Mouse (Mus musculus) CD4-positive naive resting alpha-beta T cell, adult 76 days (primary cell): ENCODE data around the gene Polr2a. TPM values are rescaled to one million over a fixed set of nuclear protein-coding genes. Genes with fewer than 3 reads are reported as not detected.

Experiments used
- total RNA-seq: library from RNA; stranded (reverse); gene quantifications from one replicate; pipeline ENCODE4 v1.2.4, GENCODE M21; 2023

Gene Polr2a
- total RNA-seq: 169 TPM

DNA sequence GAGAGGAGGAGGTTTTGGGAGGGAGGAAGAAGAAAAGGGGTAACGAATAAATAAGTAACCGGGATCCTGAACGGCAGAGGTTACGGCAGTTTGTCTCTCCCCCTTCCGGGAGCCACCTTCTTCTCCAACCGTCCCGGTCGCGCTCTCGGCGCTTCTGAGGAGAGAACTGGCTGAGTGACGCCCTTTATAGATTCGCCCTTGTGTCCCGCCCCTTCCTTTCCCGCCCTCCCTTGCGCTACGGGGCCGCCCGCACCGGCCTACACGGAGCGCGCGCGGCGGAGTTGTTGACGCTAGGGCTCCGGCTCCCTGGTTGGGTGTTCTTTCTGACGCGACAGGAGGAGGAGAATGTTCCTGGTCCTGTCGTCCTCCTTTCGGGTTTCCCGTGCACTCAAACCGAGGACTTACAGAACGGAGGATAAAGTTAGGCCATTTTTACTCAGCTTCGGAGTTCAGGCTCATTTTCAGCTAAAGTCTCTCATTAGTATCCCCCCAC lies at the start of gene Polr2a:
Gene Polr2a, minus strand, starts transcription at position 160 of the 493 bp plus-strand sequence.

DNA sequence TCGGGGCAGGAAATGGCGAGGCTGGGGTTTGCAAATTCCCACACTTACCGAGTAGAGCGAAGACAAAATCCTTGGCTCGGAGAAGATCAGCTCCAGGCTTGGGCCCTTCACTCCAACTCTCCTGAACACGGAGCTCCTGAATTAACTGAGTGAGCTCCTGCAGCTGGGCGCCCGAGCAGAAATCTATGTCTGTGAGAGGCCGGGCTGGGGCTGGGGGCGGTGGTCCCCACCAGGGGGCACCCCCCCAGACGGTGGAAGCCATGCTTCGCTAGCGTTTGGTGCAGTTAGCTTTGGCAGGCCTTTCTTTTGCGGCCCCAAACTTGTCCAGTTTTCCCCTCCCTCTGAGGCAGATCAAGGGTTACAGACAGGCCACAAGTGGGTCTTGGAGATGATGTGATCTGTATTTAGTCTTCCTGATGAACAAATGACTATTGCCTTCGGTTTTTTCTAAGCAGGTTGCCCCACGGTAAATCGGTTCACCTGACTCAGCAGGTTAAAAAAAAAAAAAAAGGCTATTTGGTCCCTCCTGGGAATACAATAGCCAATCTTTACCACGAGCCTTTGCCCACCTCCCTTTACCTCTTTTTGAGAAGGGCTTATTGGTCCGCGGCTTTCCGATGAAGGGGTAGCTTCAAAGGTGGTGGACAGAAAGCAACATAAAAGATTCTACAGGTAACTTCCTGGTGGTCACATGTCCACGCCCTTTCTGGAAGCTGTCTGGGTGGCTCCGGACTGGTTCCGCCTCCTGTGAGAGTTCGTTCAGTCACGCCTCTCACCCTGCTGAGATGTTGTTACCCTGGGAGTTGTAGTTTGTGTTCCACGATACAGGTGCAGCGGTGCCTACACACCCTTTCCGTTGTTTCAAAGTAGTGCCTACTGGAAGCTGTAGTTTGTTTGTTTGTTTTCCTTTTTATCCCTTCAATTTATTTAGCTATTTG lies 46.8 kb upstream of the Polr2a start, which contains the start of gene Tmem102:
Gene Tmem102, minus strand, starts transcription at position 653 of the 938 bp plus-strand sequence.

DNA sequence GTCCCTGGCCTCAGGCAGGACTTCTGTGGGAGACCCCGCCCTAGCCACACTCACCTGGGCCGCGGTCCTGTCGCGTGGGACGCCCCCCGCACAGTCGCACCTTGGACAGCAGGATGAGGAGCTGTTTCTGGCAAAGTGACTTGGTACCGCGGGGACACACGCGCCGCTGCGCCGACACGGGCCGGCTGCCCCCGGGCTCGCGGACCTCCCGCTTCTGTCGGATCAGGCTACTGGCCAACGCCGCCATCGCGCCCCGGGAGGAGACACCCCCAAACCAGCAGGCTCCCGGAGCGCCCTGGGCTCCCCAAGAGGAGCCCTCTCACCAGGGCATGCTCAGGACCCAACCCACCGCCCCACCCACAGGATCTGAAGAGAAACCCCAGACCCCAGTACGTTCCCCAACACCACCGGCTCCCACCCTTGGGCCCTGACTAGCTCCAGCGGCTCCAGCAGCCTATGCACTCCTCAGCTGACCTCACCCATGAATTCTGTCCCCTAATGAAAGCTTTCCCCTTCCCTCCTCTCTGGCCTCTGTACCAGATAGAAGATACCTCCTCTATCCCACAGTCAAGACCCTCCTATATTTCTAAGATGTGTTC lies 43.0 kb upstream of the Polr2a start, which contains the start of gene Fgf11:
Gene Fgf11, minus strand, starts transcription at position 479 of the 599 bp plus-strand sequence.

DNA sequence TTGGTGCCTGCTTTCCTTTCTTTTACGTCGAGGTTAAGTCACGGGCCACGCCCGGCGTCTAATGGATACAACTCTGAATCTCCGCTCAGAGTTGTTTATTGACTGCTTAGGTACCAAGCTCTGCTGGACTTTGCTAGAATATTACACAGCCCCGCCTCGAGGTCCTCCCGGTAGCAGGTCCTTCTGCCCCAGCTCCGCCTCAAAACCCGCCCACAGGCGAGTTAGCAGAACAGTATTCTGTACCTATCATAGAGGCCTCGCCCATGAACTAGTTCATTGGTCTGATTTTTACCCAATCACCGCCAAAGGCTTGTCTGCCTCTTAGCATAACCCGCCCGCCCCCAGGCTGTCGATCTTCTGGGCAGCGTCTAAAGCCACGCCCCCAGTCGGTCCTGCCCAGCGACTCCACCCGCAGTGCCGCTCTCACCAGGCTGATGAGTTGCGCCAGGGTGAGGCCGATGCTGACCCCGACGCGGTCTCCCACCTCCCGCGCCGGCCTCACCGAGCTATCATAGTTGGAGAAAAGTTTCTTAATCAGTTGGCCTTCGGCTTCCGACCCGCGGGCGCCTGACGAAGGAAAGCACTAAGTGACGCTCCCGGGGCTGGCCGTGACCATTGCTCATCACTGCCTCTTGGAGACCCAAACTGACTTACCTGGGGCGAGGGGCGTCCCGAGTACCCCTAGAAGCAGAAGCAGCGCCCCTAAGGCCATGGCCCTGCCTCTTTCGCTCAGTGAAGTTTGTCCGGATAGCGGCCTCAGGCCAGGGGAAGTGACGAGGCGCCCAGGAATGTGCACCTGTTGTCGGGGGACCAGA lies 36.9 kb upstream of the Polr2a start, which contains the start of gene Chrnb1:
Gene Chrnb1, minus strand, starts transcription at position 776 of the 815 bp plus-strand sequence.

DNA sequence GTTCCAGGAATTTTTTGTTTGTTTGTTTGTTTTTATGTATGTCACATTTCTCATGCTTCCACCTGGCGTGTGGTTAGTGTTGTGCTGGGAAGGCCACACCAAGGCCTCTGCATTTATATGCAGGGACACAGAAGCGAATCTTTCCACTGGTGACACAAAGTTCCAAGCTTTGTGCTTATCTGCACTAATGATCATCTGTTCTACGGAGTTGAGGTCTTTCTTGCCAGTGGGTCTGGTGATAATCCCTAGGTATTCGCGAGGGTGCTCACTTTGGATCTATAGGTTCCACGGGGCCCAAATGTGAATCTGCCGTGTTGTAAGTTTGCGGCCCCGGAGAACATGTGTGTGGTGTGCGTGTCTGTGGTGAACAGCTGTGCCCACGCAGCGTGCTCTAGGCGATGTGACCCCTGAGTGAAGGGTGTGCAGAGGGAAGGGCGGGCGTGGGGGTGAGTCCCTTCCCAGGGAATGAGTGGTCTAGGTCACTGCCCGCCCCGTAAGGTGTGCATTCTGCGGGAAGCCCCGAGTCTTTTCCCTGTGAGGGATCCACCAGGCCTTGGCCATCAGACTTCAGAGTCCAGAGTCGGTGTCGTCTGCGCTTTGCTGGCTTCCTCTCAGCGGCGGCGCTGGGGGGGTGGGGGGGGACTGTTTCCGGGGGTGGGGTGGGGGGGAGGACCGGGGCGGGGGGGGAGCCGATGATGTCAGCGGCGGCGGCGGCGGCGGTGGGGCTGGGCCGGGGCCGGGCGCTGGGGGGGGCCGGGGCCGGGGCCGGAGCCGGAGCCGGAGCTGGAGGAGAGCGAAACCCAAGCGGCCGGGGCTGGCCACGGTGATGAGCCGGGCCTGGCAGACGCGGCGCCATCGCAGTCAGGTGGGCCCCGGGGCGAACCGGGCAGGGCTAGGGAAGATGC lies 7.0 kb upstream of the Polr2a start, which contains the start of gene Zbtb4:
Gene Zbtb4, plus strand, starts transcription at position 692 of the 905 bp plus-strand sequence.

DNA sequence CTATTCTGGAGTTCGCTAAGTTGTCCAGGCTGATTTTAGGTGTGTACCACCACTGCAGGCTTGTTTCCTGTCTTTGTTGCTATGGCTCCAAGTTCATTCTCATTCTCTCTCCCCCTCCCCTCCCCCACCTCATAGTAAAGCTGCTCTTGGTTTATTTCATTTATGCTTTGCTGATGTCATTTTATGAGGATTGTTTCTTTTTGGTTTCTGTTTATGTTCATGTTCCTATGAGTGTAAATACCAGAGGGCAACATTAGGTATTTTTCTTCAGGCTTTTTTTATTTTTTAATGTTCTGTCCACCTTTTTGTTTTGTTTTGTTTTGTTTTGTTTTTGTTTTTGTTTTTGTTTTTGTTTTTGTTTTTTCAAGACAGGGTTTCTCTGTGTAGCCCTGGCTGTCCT lies 3.4 kb upstream of the Polr2a start, which contains the start of gene Slc35g3:
Gene Slc35g3, minus strand, starts transcription at position 101 of the 400 bp plus-strand sequence.

DNA sequence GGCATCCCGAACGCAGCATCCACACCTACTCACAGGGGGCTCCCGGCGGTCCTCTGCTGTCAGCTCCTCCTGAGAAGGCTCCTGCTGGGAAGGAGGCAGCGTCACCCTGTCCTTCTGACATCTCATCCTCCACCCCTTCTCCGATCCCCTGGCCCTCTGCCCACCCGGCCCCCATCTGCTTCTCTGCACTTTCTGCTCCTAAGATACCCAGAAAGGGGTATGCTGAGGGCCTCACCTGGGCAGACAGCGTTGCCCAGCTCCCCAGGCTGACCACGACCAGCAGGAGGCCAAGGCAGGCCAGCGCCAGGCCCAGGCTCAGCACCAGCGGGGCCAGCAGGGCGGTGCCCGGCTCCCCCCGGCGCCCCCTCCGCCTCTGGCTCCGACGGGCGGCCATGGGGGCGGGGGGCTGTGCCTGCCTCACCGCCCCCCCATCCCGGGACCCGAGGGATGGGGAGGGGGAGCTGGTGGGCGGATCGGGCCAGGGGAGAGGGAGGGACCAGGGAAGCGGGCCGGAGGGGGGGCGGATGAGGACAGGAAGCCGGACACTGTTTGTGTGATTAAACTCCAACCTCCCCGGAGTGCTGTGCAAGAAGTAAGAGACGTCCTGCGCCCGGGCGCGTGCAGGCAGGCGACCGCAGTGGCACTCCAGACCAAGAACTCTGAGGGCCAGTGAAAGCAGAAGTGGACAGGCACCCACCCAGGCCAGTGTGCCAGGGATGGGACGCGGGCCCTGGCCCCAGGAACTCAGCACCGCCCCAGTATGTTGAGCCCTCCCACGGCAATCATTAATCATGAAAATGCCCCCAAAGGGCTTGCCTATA lies 62.9 kb downstream of the Polr2a start, which contains the start of the genes Tnfsf12 and Tnfsfm13:
Gene Tnfsf12, minus strand, starts transcription at position 489 of the 821 bp plus-strand sequence.
Gene Tnfsfm13, minus strand, starts transcription at position 738 of the 821 bp plus-strand sequence.

DNA sequence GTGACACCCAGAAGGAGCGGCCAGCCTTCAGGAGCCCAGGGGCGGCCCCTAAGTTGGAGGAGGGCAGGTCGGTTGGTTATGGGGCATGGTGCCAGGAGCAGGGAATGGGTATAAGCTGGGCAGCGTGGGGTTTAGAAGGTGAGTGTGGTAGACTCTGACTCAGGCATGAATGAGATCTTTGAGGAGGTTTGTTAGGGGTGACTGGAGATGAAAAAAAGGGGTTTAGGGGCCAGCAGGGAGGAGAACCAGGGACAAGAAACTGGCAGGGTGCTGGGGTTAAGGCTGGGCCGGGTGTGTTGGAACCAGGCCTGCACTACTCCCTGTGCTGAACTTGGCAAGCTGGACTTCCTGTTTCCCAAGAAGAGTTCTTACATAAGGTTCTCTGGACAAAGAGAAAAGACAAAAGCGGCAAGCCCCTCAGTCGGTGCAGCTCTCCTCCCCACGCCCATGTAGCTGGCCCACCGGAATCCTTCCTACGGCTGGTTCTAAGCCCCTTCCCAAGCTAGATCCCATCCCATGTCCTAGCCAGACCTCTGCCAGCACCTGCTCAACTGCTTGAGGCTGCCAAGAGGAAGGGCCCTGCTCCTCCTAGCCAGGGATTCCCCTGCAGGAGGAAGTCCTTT lies 72.8 kb downstream of the Polr2a start, which contains the start of gene Tnfsf13:
Gene Tnfsf13, minus strand, starts transcription at position 259 of the 623 bp plus-strand sequence.

Other genes with a start within 250 kb of the Polr2a start
- 0.59 TPM for gene Dnah2, start 209.5 kb downstream of the Polr2a start, total RNA-seq
- 0.23 TPM for gene Efnb3, start 198.4 kb downstream of the Polr2a start, total RNA-seq
- gene Wrap53, start 178.4 kb downstream of the Polr2a start, total RNA-seq: 7.5 TPM
- 112 TPM for gene Trp53, start 178.3 kb downstream of the Polr2a start, total RNA-seq
- gene Atp1b2, start 152.7 kb downstream of the Polr2a start, total RNA-seq: 0.91 TPM
- not detected for gene Shbg, start 140.7 kb downstream of the Polr2a start, total RNA-seq
- not detected for gene Sat2, start 136.6 kb downstream of the Polr2a start, total RNA-seq
- 64.1 TPM for gene Fxr2, start 125.6 kb downstream of the Polr2a start, total RNA-seq
- gene Sox15, start 103.3 kb downstream of the Polr2a start, total RNA-seq: 0.70 TPM
- gene Mpdu1, start 96.0 kb downstream of the Polr2a start, total RNA-seq: 70.5 TPM
- 9.1 TPM for gene Cd68, start 92.5 kb downstream of the Polr2a start, total RNA-seq
- gene Eif4a1, start 86.2 kb downstream of the Polr2a start, total RNA-seq: 715 TPM
- gene Senp3, start 76.6 kb downstream of the Polr2a start, total RNA-seq: 110 TPM
- not detected for gene Tnfsf13, start 72.9 kb downstream of the Polr2a start, total RNA-seq
- 0.76 TPM for gene Tnfsf12, start 62.8 kb downstream of the Polr2a start, total RNA-seq
- gene Tnfsfm13, start 62.5 kb downstream of the Polr2a start, total RNA-seq: not detected
- gene Slc35g3, start 3.3 kb upstream of the Polr2a start, total RNA-seq: not detected
- 52.5 TPM for gene Zbtb4, start 7.3 kb upstream of the Polr2a start, total RNA-seq
- gene Chrnb1, start 37.3 kb upstream of the Polr2a start, total RNA-seq: 1.9 TPM
- not detected for gene Fgf11, start 43.2 kb upstream of the Polr2a start, total RNA-seq
- gene Tmem102, start 47.0 kb upstream of the Polr2a start, total RNA-seq: not detected
- not detected for gene Gm39566, start 56.7 kb upstream of the Polr2a start, total RNA-seq
- not detected for gene Spem2, start 59.8 kb upstream of the Polr2a start, total RNA-seq
- not detected for gene Spem1, start 63.5 kb upstream of the Polr2a start, total RNA-seq
- 2.8 TPM for gene Nlgn2, start 79.1 kb upstream of the Polr2a start, total RNA-seq
- gene Tmem256, start 79.9 kb upstream of the Polr2a start, total RNA-seq: 14.5 TPM
- gene Plscr3, start 87.7 kb upstream of the Polr2a start, total RNA-seq: 10.6 TPM
- not detected for gene Tnk1, start 100.1 kb upstream of the Polr2a start, total RNA-seq
- not detected for gene Tmem95, start 119.4 kb upstream of the Polr2a start, total RNA-seq
- gene Kctd11, start 122.8 kb upstream of the Polr2a start, total RNA-seq: 1.00 TPM
- 384 TPM for gene Acap1, start 136.9 kb upstream of the Polr2a start, total RNA-seq
- 1.1 TPM for gene 2810408A11Rik, start 142.3 kb upstream of the Polr2a start, total RNA-seq
- 46.9 TPM for gene Neurl4, start 142.4 kb upstream of the Polr2a start, total RNA-seq
- gene Gps2, start 155.3 kb upstream of the Polr2a start, total RNA-seq: 146 TPM
- gene Eif5a, start 163.3 kb upstream of the Polr2a start, total RNA-seq: 275 TPM
- gene Ybx2, start 177.2 kb upstream of the Polr2a start, total RNA-seq: not detected
- 0.62 TPM for gene Slc2a4, start 189.6 kb upstream of the Polr2a start, total RNA-seq
- not detected for gene Cldn7, start 206.1 kb upstream of the Polr2a start, total RNA-seq
- gene Ctdnep1, start 222.5 kb upstream of the Polr2a start, total RNA-seq: 69.6 TPM
- gene Elp5, start 223.9 kb upstream of the Polr2a start, total RNA-seq: 35.0 TPM
- 187 TPM for gene Gabarap, start 232.5 kb upstream of the Polr2a start, total RNA-seq
- gene Phf23, start 237.1 kb upstream of the Polr2a start, total RNA-seq: 50.0 TPM
- gene Dvl2, start 242.0 kb upstream of the Polr2a start, total RNA-seq: 26.9 TPM